Mouse (Mus musculus) urinary bladder, postnatal 25 days (tissue): ENCODE data around the gene Gm21970.

Source experiments
- DNase-seq: peaks from one replicate; pipeline ENCODE4 v3.0.0; 2022; ENCODE audit warnings: low spot score

Gene Gm21970

GRCm38 (mm10) chr16:91401569-91402165 lies 10.1 kb downstream of the Gm21970 start:
- DNase-seq, result no peak

GRCm38 (mm10) chr16:91403784-91404183 lies 12.3 kb downstream of the Gm21970 start:
- no peak for DNase-seq

GRCm38 (mm10) chr16:91404187-91404586 lies 12.7 kb downstream of the Gm21970 start:
- DNase-seq, result no peak

- no peak for DNase-seq
Observed at GRCm38 (mm10) chr16:91404828-91405577, 13.5 kb downstream of the Gm21970 start.

- peak; percentile 71 for DNase-seq
Observed at GRCm38 (mm10) chr16:91405640-91406584, 14.4 kb downstream of the Gm21970 start, which contains the start of gene Il10rb. Gene Il10rb, plus strand, starts transcription at chr16:91406164.

GRCm38 (mm10) chr16:91406585-91407220 lies 15.2 kb downstream of the Gm21970 start:
- DNase-seq, result peak; percentile 36

GRCm38 (mm10) chr16:91413102-91413844 lies 21.8 kb downstream of the Gm21970 start:
- DNase-seq, result no peak

DNA sequence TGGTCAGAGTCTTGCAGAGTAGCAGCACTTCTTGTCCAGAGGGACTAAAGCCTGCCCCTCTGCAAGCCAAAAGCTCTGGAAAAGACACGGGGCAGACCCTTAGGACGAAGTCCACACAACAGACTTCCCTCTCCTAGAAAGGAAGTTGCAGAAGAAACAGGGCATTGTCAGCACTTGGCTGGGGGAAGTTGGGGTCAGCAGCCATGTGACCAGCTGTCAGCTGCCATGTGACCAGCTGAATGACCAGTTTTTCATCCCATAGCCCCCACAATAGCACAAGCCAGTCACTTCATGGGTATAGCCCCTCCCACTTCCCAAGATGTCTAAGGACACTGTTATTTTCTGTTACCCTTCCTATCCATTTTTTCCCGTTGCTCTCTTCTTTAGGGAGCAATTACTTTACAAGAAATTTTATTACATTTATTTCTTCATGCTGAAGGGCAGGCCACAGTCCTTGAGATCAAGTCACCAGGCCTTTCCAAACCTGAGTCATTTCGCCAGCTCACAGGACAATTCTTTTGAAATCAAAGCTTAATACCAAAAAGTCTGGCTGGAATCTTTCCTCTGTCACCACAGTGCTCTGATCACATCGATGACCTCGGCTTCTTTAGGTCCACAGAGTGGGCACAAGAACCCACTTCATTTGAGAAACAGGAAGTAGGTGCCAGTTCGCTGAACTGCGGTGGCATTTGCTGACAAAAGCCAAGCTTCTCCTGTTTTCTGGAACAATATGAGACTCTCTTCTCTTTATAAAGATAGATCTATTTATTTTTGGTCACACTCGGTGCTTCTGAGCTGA lies 24.1 kb downstream of the Gm21970 start:
- DNase-seq, result no peak

DNA sequence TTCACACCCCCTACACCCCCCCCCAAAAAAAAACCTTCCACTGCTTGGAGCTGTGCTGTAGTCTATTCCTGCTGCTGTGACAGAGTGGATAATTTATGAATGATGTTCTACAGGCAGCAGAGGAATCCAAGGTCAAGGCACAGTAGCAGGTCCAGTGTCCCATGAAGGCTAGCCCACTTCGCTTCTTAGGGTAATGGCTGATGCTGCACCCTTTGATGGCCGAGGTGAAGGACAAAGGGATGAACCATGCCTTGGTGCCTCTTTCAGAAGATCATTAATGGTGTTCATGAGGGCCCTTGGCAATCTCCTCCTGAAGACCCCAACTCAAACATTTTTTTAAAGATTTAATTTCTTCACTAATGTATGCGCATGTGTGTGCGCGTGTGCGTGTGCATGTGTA lies 24.8 kb downstream of the Gm21970 start:
- DNase-seq, result no peak

GRCm38 (mm10) chr16:91416938-91417337 lies 25.4 kb downstream of the Gm21970 start:
- DNase-seq, result no peak

DNA sequence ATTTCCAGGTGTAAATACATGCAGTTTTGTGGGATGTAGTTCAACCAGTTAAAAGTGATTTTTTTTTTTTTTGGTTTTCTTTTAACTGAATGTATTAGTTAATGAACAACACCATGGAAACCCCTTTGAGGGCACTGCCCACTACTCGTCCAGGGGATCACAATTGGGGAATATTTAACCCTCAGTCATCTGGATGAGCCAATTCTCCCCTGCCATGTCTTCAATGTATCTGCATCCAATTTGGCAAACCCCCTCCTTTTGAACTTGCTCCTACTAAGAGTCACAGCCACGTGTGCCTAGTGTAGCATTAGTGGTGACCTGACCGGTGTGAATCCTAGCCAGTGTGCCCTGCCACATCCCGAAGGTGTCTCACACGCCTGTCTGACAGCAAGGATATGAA lies 27.0 kb downstream of the Gm21970 start:
- DNase-seq, result no peak

DNA sequence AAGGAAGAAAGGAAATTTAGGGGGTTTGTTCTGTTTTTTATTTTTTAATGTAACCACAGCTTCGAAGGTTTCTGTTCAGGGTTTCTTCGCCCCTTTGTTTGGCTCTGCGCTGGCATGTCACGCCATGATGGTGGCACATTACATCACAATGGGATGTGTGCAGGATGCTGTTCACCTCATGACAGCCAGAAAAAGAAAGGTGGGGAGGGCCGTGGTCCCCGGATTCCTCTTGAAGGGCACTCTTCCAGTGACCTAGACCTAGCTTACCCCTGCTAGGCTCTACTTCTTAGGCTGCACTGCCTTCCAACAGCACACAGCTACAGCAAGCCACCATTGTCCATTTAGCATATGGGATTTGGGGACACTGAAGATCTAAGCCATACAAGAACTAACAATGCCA lies 34.3 kb downstream of the Gm21970 start:
- DNase-seq, result no peak

DNA sequence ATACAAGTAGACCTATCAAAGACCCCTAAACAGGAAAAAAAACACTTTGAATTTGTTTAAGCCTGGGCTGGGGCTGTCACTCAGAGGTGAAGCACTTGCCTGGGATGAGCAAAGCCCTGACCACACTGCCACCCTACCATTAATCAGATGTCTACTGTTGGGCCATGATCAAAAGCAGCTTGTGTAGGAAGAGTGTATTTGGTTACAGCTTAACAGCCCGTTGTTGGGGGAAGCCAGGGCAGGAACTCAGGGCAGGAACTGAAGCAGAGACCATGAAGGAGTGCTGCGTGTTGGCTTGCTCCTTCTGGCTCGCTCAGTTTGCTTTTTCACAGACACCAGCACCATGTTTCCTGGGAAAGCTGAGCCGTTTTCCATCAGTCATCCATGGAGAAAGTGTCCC lies 35.1 kb downstream of the Gm21970 start:
- no peak for DNase-seq

GRCm38 (mm10) chr16:91427461-91427860 lies 35.9 kb downstream of the Gm21970 start:
- DNase-seq, result no peak

- DNase-seq, result no peak
Observed at GRCm38 (mm10) chr16:91428259-91428865, 36.8 kb downstream of the Gm21970 start.

DNA sequence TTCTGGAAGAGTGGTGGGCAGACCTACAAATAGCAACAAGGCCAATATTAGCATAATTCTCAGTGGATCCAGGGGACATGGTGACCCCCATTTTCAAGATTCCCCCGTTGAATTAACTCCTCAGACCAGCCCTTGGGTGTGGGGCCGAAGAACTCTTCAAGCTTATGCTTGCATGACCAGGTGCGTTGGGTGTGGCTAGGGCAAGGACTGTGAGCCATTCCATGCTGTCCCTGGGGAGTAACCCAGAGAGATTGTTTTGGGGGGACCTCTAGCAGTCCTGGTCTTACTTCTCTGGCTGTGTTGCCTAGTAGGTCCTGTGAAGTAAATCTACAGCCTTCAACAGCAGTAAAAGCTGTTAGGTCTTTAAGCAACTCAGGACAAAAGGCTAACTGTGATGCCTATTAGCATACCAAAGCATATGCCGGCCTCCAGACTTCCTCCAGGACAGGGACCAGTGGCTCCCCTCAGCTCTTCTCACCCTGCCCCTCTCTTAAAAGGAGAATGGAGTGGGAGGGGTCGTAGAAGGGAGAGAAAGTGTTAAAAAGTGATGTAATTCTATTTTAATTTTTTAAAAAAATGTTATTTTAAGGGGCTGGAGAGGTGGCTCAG lies 41.3 kb downstream of the Gm21970 start:
- DNase-seq, result no peak

DNA sequence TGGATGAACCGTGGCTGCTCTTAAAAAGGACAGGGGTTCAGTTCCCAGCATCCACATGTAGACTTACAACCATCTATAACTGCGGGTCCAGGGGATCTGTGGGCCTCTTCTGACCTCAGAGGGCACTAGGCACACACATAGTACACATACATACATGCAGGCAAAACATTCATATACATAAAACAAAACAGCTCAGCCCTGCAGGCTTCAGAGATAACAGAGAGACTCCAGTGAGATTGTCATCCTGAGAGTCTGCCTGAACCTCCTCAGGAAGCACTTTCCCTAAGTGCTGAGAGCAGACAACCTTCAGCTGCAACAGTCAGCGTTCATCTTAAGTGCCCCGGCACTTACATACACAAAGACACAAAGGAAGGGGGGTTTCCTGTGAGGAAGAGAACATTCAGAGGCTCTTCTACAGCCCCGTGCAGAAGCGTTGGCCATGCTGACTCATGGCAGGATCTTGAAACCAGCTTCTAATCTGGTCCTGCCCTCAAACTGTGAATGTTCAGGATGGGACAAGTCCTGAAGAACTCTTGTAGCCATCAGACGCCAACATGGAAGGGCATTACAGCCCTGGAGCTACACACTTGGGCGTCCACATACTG lies 41.9 kb downstream of the Gm21970 start:
- DNase-seq, result no peak

GRCm38 (mm10) chr16:91434119-91434518 lies 42.6 kb downstream of the Gm21970 start:
- DNase-seq, result no peak

DNA sequence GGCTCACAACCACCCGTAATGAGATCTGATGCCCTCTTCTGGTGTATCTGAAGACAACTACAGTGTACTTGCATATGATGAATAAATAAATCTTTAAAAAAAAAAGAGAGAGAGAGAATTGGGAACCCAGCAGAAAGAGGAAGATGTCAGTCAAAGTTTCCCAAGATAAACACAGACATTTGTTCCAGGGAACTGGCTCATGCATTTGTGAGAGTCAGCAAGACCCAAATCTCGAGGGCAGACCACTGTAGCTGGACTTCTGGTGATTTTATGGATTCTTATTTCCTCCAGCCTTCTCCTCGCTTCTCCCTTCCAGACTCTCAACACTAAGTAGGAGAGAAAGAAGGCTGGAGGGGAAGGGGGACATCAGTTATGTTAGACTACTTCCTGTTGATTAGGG lies 46.6 kb downstream of the Gm21970 start:
- DNase-seq, result no peak
